Mouse (Mus musculus) mouse trophoblast stem cell (cell line): Measurements from ENCODE around the gene Lpar3.
"Not testable (repeated sequence)": the region's sequence is repeated elsewhere in the genome, so short reads cannot be mapped to it uniquely, and the experiment has no call there.

Source experiments
- in situ Hi-C, 2 experiments: fragments of 300-500 bp; cut with MseI, MboI; formaldehyde crosslinking; loops; 2 replicates in 1 of 2; 3 replicates in 1 of 2; pipeline ENCODE4 v1.15.1; 2025

The Lpar3 gene

GRCm38 (mm10) chr3:146207440-146207839, 13.3 kb upstream of the Lpar3 start:
- in situ Hi-C loops = no loop called here

GRCm38 (mm10) chr3:146209759-146210158, 11.0 kb upstream of the Lpar3 start:
- in situ Hi-C loops = not testable (repeated sequence)

GRCm38 (mm10) chr3:146211141-146211747, 9.5 kb upstream of the Lpar3 start:
- in situ Hi-C loops = no loop called here

GRCm38 (mm10) chr3:146211964-146212363, 8.8 kb upstream of the Lpar3 start:
- in situ Hi-C loops = no loop called here

GRCm38 (mm10) chr3:146213336-146213735, 7.4 kb upstream of the Lpar3 start:
- in situ Hi-C loops = no loop called here

- in situ Hi-C loops = no loop called here
Observed at GRCm38 (mm10) chr3:146216561-146216960, 4.2 kb upstream of the Lpar3 start.

GRCm38 (mm10) chr3:146224271-146224670, 3.5 kb downstream of the Lpar3 start:
- in situ Hi-C loops = no loop called here

- in situ Hi-C loops = no loop called here
Observed at GRCm38 (mm10) chr3:146225061-146225761, 4.4 kb downstream of the Lpar3 start.

GRCm38 (mm10) chr3:146227427-146227826, 6.7 kb downstream of the Lpar3 start:
- in situ Hi-C loops = no loop called here

GRCm38 (mm10) chr3:146228559-146229310, 8.0 kb downstream of the Lpar3 start:
- in situ Hi-C loops = no loop called here

GRCm38 (mm10) chr3:146232708-146233107, 11.9 kb downstream of the Lpar3 start:
- in situ Hi-C loops = no loop called here

- in situ Hi-C loops = no loop called here
Observed at GRCm38 (mm10) chr3:146233741-146234140, 13.0 kb downstream of the Lpar3 start.

GRCm38 (mm10) chr3:146234530-146234929, 13.8 kb downstream of the Lpar3 start:
- in situ Hi-C loops = no loop called here

GRCm38 (mm10) chr3:146236280-146236679, 15.5 kb downstream of the Lpar3 start:
- in situ Hi-C loops = no loop called here

GRCm38 (mm10) chr3:146237676-146238075, 16.9 kb downstream of the Lpar3 start:
- in situ Hi-C loops = no loop called here

- in situ Hi-C loops = no loop called here
Observed at GRCm38 (mm10) chr3:146244630-146245029, 23.9 kb downstream of the Lpar3 start.

GRCm38 (mm10) chr3:146246557-146246956, 25.8 kb downstream of the Lpar3 start:
- in situ Hi-C loops = no loop called here

- in situ Hi-C loops = no loop called here
Observed at GRCm38 (mm10) chr3:146246992-146247391, 26.2 kb downstream of the Lpar3 start.

GRCm38 (mm10) chr3:146249895-146250294, 29.1 kb downstream of the Lpar3 start:
- in situ Hi-C loops = no loop called here

- in situ Hi-C loops = no loop called here
Observed at GRCm38 (mm10) chr3:146251771-146252170, 31.0 kb downstream of the Lpar3 start.

- in situ Hi-C loops = no loop called here
Observed at GRCm38 (mm10) chr3:146253736-146254320, 33.1 kb downstream of the Lpar3 start.

- in situ Hi-C loops = no loop called here
Observed at GRCm38 (mm10) chr3:146255123-146255522, 34.4 kb downstream of the Lpar3 start.
